Mouse (Mus musculus): ENCODE results near the gene Leng9. TPM values are rescaled to one million over a fixed set of nuclear protein-coding genes. Genes with fewer than 3 reads are reported as not detected.

Leng9 gene
- polyA plus RNA-seq, 1 experiment: 9.9 TPM

- peak; percentile 62 to 75 for DNase-seq (ENCODE audit: low read depth in 1 of 2, low spot score in 2 of 2)
- H3K36me3 ChIP-seq (ENCODE audit: control insufficient read depth, insufficient read depth, low read length): no peaks in the 10 kb centered on the region
- H3K4me1 ChIP-seq (ENCODE audit: control insufficient read depth, insufficient read depth, insufficient read length): no peaks in the 10 kb centered on the region
- no peak overlapping the region for H3K4me3 ChIP-seq (ENCODE audit: extremely low read depth, insufficient read depth, insufficient read length)
- 44% methylated on average over 13 of the region's 13 CpGs for WGBS
- H3K27ac ChIP-seq (ENCODE audit: insufficient read depth, low read length): no peak overlapping the region
- H3K27me3 ChIP-seq (ENCODE audit: control insufficient read depth, insufficient read depth, low read length): no peaks in the 10 kb centered on the region; the same call in 1 of the 2 replicates
- TF ChIP-seq CTCF (IDR thresholded peaks at IDR 0.05; ENCODE audit: extremely low read depth, insufficient read depth, insufficient read length, insufficient replicate concordance): peak; percentile 99
- TF ChIP-seq POLR2A (IDR thresholded peaks at IDR 0.05; ENCODE audit: low read depth, low read length): no peak
These were observed 19.3 kb downstream of the Leng9 start for GRCm38 (mm10) chr7:4130686-4131452.

GRCm38 (mm10) chr7:4128860-4129259 lies 21.3 kb downstream of the Leng9 start:
- no peak for DNase-seq (ENCODE audit: low read depth in 1 of 2, low spot score in 2 of 2)
- Histone ChIP-seq H3K36me3 (ENCODE audit: control insufficient read depth, insufficient read depth, low read length) (no peaks in the 10 kb centered on the region), H3K4me3 (ENCODE audit: extremely low read depth, insufficient read depth, insufficient read length) (no peak overlapping the region), H3K27ac (ENCODE audit: insufficient read depth, low read length) (no peak overlapping the region), H3K4me1 (ENCODE audit: control insufficient read depth, insufficient read depth, insufficient read length) (no peaks in the 10 kb centered on the region; the same call in 1 of the 2 replicates), H3K27me3 (ENCODE audit: control insufficient read depth, insufficient read depth, low read length) (no peaks in the 10 kb centered on the region; the same call in 1 of the 2 replicates)
- WGBS: 74% methylated on average over 6 of the region's 6 CpGs
- TF ChIP-seq POLR2A (IDR thresholded peaks at IDR 0.05; ENCODE audit: low read depth, low read length) (no peak), CTCF (IDR thresholded peaks at IDR 0.05; ENCODE audit: extremely low read depth, insufficient read depth, insufficient read length, insufficient replicate concordance) (no peak)

GRCm38 (mm10) chr7:4127894-4128293 lies 22.3 kb downstream of the Leng9 start:
- Histone ChIP-seq H3K27me3 (ENCODE audit: control insufficient read depth, insufficient read depth, low read length) (no peaks in the 10 kb centered on the region; the same call in 1 of the 2 replicates), H3K27ac (ENCODE audit: insufficient read depth, low read length) (no peak overlapping the region), H3K4me3 (ENCODE audit: extremely low read depth, insufficient read depth, insufficient read length) (no peak overlapping the region), H3K4me1 (ENCODE audit: control insufficient read depth, insufficient read depth, insufficient read length) (no peaks in the 10 kb centered on the region; the same call in 1 of the 2 replicates), H3K36me3 (ENCODE audit: control insufficient read depth, insufficient read depth, low read length) (no peaks in the 10 kb centered on the region)
- TF ChIP-seq POLR2A (IDR thresholded peaks at IDR 0.05; ENCODE audit: low read depth, low read length) (no peak), CTCF (IDR thresholded peaks at IDR 0.05; ENCODE audit: extremely low read depth, insufficient read depth, insufficient read length, insufficient replicate concordance) (no peak)
- DNase-seq (ENCODE audit: low read depth in 1 of 2, low spot score in 2 of 2): no peak
- 89% methylated on average over 4 of the region's 4 CpGs for WGBS

GRCm38 (mm10) chr7:4126992-4127785 lies 23.0 kb downstream of the Leng9 start:
- TF ChIP-seq POLR2A (IDR thresholded peaks at IDR 0.05; ENCODE audit: low read depth, low read length): no peak
- no peak for TF ChIP-seq CTCF (IDR thresholded peaks at IDR 0.05; ENCODE audit: extremely low read depth, insufficient read depth, insufficient read length, insufficient replicate concordance)
- DNase-seq (ENCODE audit: low read depth in 1 of 2, low spot score in 2 of 2): no peak
- 92% methylated on average over 11 of the region's 11 CpGs for WGBS
- Histone ChIP-seq H3K27me3 (ENCODE audit: control insufficient read depth, insufficient read depth, low read length) (no peaks in the 10 kb centered on the region; the same call in 1 of the 2 replicates), H3K27ac (ENCODE audit: insufficient read depth, low read length) (no peak overlapping the region), H3K4me1 (ENCODE audit: control insufficient read depth, insufficient read depth, insufficient read length) (no peaks in the 10 kb centered on the region; the same call in 1 of the 2 replicates), H3K36me3 (ENCODE audit: control insufficient read depth, insufficient read depth, low read length) (no peaks in the 10 kb centered on the region), H3K4me3 (ENCODE audit: extremely low read depth, insufficient read depth, insufficient read length) (no peak overlapping the region)

GRCm38 (mm10) chr7:4125306-4125705 lies 24.9 kb downstream of the Leng9 start:
- Histone ChIP-seq H3K27ac (ENCODE audit: insufficient read depth, low read length) (no peak overlapping the region), H3K27me3 (ENCODE audit: control insufficient read depth, insufficient read depth, low read length) (peaks cover 2% of the 10 kb centered on the region; the same call in 1 of the 2 replicates), H3K4me3 (ENCODE audit: extremely low read depth, insufficient read depth, insufficient read length) (no peak overlapping the region), H3K36me3 (ENCODE audit: control insufficient read depth, insufficient read depth, low read length) (no peaks in the 10 kb centered on the region), H3K4me1 (ENCODE audit: control insufficient read depth, insufficient read depth, insufficient read length) (no peaks in the 10 kb centered on the region; the same call in 1 of the 2 replicates)
- no peak for TF ChIP-seq CTCF (IDR thresholded peaks at IDR 0.05; ENCODE audit: extremely low read depth, insufficient read depth, insufficient read length, insufficient replicate concordance)
- TF ChIP-seq POLR2A (IDR thresholded peaks at IDR 0.05; ENCODE audit: low read depth, low read length): no peak
- WGBS: 48% methylated on average over 9 of the region's 9 CpGs
- no peak for DNase-seq (ENCODE audit: low read depth in 1 of 2, low spot score in 2 of 2)

- no peaks in the 10 kb centered on the region; the same call in 1 of the 2 replicates for H3K4me1 ChIP-seq (ENCODE audit: control insufficient read depth, insufficient read depth, insufficient read length)
- no peak for DNase-seq (ENCODE audit: low read depth in 1 of 2, low spot score in 2 of 2)
- TF ChIP-seq POLR2A (IDR thresholded peaks at IDR 0.05; ENCODE audit: low read depth, low read length): no peak
- no peak for TF ChIP-seq CTCF (IDR thresholded peaks at IDR 0.05; ENCODE audit: extremely low read depth, insufficient read depth, insufficient read length, insufficient replicate concordance)
- no peaks in the 10 kb centered on the region for H3K36me3 ChIP-seq (ENCODE audit: control insufficient read depth, insufficient read depth, low read length)
- H3K4me3 ChIP-seq (ENCODE audit: extremely low read depth, insufficient read depth, insufficient read length): no peak overlapping the region
- 59% methylated on average over 5 of the region's 5 CpGs for WGBS
- peaks cover 5% of the 10 kb centered on the region for H3K27me3 ChIP-seq (ENCODE audit: control insufficient read depth, insufficient read depth, low read length)
- no peak overlapping the region for H3K27ac ChIP-seq (ENCODE audit: insufficient read depth, low read length)
These were observed 25.3 kb downstream of the Leng9 start for GRCm38 (mm10) chr7:4124856-4125255.
